Mouse (Mus musculus) thymus, postnatal 10 days (tissue): ENCODE data around the gene Zfand3.

Experiments
- DNase-seq, 2 experiments: peaks; one replicate each; pipeline ENCODE4 v3.0.0; 2021; ENCODE audit warnings: low spot score in 2 of 2

The Zfand3 gene

GRCm38 (mm10) chr17:30051523-30052346 is 47.2 kb downstream of the Zfand3 start:
- no peak for DNase-seq

GRCm38 (mm10) chr17:30052347-30052742 is 47.8 kb downstream of the Zfand3 start:
- no peak for DNase-seq

- no peak for DNase-seq
These were observed 48.9 kb downstream of the Zfand3 start for GRCm38 (mm10) chr17:30053463-30053862.

- DNase-seq, result no peak
These were observed 49.3 kb downstream of the Zfand3 start for GRCm38 (mm10) chr17:30053871-30054270.

- no peak for DNase-seq
These were observed 51.7 kb downstream of the Zfand3 start for GRCm38 (mm10) chr17:30056226-30056625.

- DNase-seq, result no peak
These were observed 54.1 kb downstream of the Zfand3 start for GRCm38 (mm10) chr17:30058594-30058993.

GRCm38 (mm10) chr17:30059066-30059465 is 54.5 kb downstream of the Zfand3 start:
- DNase-seq, result no peak

GRCm38 (mm10) chr17:30061100-30061837 is 56.7 kb downstream of the Zfand3 start:
- DNase-seq, result no peak

- no peak for DNase-seq
These were observed 59.3 kb downstream of the Zfand3 start for GRCm38 (mm10) chr17:30063849-30064248.

GRCm38 (mm10) chr17:30064746-30065145 is 60.2 kb downstream of the Zfand3 start:
- DNase-seq, result no peak

GRCm38 (mm10) chr17:30069776-30070175 is 65.2 kb downstream of the Zfand3 start:
- DNase-seq, result no peak

- no peak for DNase-seq
These were observed 66.1 kb downstream of the Zfand3 start for GRCm38 (mm10) chr17:30070631-30071030.

GRCm38 (mm10) chr17:30072613-30073012 is 68.1 kb downstream of the Zfand3 start:
- no peak for DNase-seq

- no peak for DNase-seq
These were observed 71.4 kb downstream of the Zfand3 start for GRCm38 (mm10) chr17:30075896-30076295.

GRCm38 (mm10) chr17:30084007-30084406 is 79.5 kb downstream of the Zfand3 start:
- DNase-seq, result no peak

GRCm38 (mm10) chr17:30086695-30087094 is 82.2 kb downstream of the Zfand3 start:
- DNase-seq, result no peak

GRCm38 (mm10) chr17:30088431-30088830 is 83.9 kb downstream of the Zfand3 start:
- no peak for DNase-seq

- DNase-seq, result no peak
These were observed 85.9 kb downstream of the Zfand3 start for GRCm38 (mm10) chr17:30090416-30090815.

GRCm38 (mm10) chr17:30093148-30093749 is 88.7 kb downstream of the Zfand3 start:
- DNase-seq, result no peak

- DNase-seq, result no peak
These were observed 92.6 kb downstream of the Zfand3 start for GRCm38 (mm10) chr17:30097156-30097555.

GRCm38 (mm10) chr17:30097677-30098076 is 93.1 kb downstream of the Zfand3 start:
- DNase-seq, result no peak

GRCm38 (mm10) chr17:30099670-30100069 is 95.1 kb downstream of the Zfand3 start:
- DNase-seq, result no peak

- no peak for DNase-seq
These were observed 97.3 kb downstream of the Zfand3 start for GRCm38 (mm10) chr17:30101801-30102200.
